Mouse (Mus musculus) hindbrain, embryonic 14.5 days (tissue): ENCODE data around the gene Cask. TPM values are rescaled to one million over a fixed set of nuclear protein-coding genes. Genes with fewer than 3 reads are reported as not detected.

Experiments used
- ATAC-seq: fragments of 200-750 bp; cut with Nextera tagmentation; 2 replicates; pipeline ENCODE4 v1.8.0; 2017; ENCODE audit warnings: moderate number of reproducible peaks, mild to moderate bottlenecking, moderate TSS enrichment, moderate library complexity; ENCODE audit not compliant: low FRiP score
- DNase-seq: peaks from one replicate; pipeline ENCODE4 v3.0.0-alpha.2; 2015; ENCODE audit warnings: low spot score
- H3K27ac ChIP-seq: fragments of 300-500 bp; sonication (generic); 2 replicates; pipeline ENCODE4 v1.5.1; 2014; ENCODE audit warnings: mild to moderate bottlenecking, moderate library complexity
- H3K27me3 ChIP-seq: fragments of 300-500 bp; sonication (generic); 2 replicates; pipeline ENCODE4 v1.6.1; 2014; ENCODE audit warnings: mild to moderate bottlenecking, low read length, mixed read lengths; ENCODE audit not compliant: control insufficient read depth, insufficient read depth
- H3K36me3 ChIP-seq: fragments of 300-500 bp; sonication (generic); replicated peaks from 2 replicates; pipeline ENCODE4 v1.6.1; 2014; ENCODE audit not compliant: control insufficient read depth, insufficient read depth
- H3K4me1 ChIP-seq: fragments of 300-500 bp; sonication (generic); replicated peaks from 2 replicates; pipeline ENCODE4 v1.6.1; 2014; ENCODE audit warnings: antibody characterized with exemption, low read length, mixed read lengths; ENCODE audit not compliant: control insufficient read depth, insufficient read depth
- H3K4me2 ChIP-seq: fragments of 300-500 bp; sonication (generic); replicated peaks from 2 replicates; pipeline ENCODE4 v1.6.1; 2014; ENCODE audit warnings: mild to moderate bottlenecking, moderate library complexity
- H3K4me3 ChIP-seq: fragments of 300-500 bp; sonication (generic); replicated peaks from 2 replicates; pipeline ENCODE4 v1.5.1; 2014; ENCODE audit warnings: mild to moderate bottlenecking, low read length
- H3K9ac ChIP-seq: fragments of 300-500 bp; sonication (generic); 2 replicates; pipeline ENCODE4 v1.6.1; 2014
- H3K9me3 ChIP-seq: fragments of 300-500 bp; sonication (generic); 2 replicates; pipeline ENCODE4 v1.6.1; 2016; ENCODE audit warnings: low read length; ENCODE audit not compliant: control insufficient read depth
- WGBS: fragments of 180-500 bp; shearing (Covaris S2); extraction: QIAGEN DNeasy Blood & Tissue Kit; methylation state at CpG from one replicate; pipeline ENCODE4 v1.1.7; 2014; 5-methylcytosine and 5-hydroxymethylcytosine counted together
- microRNA-seq: library from miRNA; unstranded; fragments of <30 nt; microRNA quantifications from one replicate; pipeline ENCODE4, GENCODE M21; 2016
- polyA plus RNA-seq: library from polyadenylated mRNA; unstranded; fragments of >200 nt; fragmentation: Nextera tagmentation; extraction: Ambion mirVana; gene quantifications from 2 replicates; pipeline ENCODE4 v1.2.1, GENCODE M21; 2014

Gene Cask
- polyA plus RNA-seq, 1 experiment from 2014 or later, result 61.7 TPM

GRCm38 (mm10) chrX:13478298-13478697 lies 372.9 kb downstream of the Cask start:
- ATAC-seq (no peak), DNase-seq (no peak)
- 0 out of 2 replicates have a peak, but pooled peaks cover 6% of the 10 kb centered on the region for H3K27me3 ChIP-seq
- H3K4me3 ChIP-seq, result no peak overlapping the region
- no peaks in the 10 kb centered on the region for H3K9me3 ChIP-seq
- H3K27ac ChIP-seq, result no peak overlapping the region
- H3K4me2 ChIP-seq, result no peak overlapping the region
- no peaks in the 10 kb centered on the region for H3K4me1 ChIP-seq
- no peak overlapping the region for H3K9ac ChIP-seq
- H3K36me3 ChIP-seq, result no peaks in the 10 kb centered on the region
- 64% methylated on average over 5 of the region's 5 CpGs for WGBS

GRCm38 (mm10) chrX:13477596-13477995 lies 373.6 kb downstream of the Cask start:
- H3K36me3 ChIP-seq, result no peaks in the 10 kb centered on the region
- no peak overlapping the region for H3K27ac ChIP-seq
- H3K4me1 ChIP-seq, result no peaks in the 10 kb centered on the region
- ATAC-seq (no peak), DNase-seq (no peak)
- H3K4me3 ChIP-seq, result no peak overlapping the region
- WGBS, result 66% methylated on average over 2 of the region's 2 CpGs
- no peak overlapping the region for H3K4me2 ChIP-seq
- 0 out of 2 replicates have a peak, but pooled peaks cover 6% of the 10 kb centered on the region for H3K27me3 ChIP-seq
- no peak overlapping the region for H3K9ac ChIP-seq
- no peaks in the 10 kb centered on the region for H3K9me3 ChIP-seq

DNA sequence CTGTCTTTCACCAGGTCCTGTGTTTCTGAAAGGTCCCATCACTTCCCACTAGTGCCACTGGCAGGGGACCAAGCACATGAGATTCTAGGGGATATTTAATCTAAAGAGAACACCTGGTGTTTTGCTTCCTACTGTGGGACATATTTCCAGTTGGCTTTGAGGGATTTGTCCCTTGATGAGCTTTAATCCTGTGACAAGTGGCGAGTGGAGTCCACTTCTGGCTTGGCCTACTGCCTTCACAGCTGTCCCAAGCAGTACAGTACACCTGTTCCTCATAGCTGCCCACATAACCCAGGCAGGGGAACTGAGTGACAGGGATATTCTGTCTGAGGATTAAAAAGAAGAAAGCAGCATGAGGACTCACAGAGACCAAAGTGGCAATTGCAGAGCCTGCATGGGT lies 375.8 kb downstream of the Cask start:
- Histone ChIP-seq H3K9me3 (no peaks in the 10 kb centered on the region), H3K4me3 (no peak overlapping the region), H3K27me3 (0 out of 2 replicates have a peak, but pooled peaks cover 6% of the 10 kb centered on the region), H3K4me2 (no peak overlapping the region), H3K36me3 (no peaks in the 10 kb centered on the region), H3K27ac (no peak overlapping the region), H3K9ac (no peak overlapping the region), H3K4me1 (no peaks in the 10 kb centered on the region)
- 67% methylated on average over 1 of the region's 1 CpGs for WGBS
- ATAC-seq (no peak), DNase-seq (no peak)

- 98% methylated on average over 4 of the region's 4 CpGs for WGBS
- no peak for ATAC-seq
Measured at GRCm38 (mm10) chrX:13472751-13473225, 378.4 kb downstream of the Cask start.

GRCm38 (mm10) chrX:13471925-13472324 lies 379.2 kb downstream of the Cask start:
- WGBS, result 73% methylated on average over 3 of the region's 3 CpGs
- H3K36me3 ChIP-seq, result no peaks in the 10 kb centered on the region
- no peak overlapping the region for H3K9ac ChIP-seq
- no peaks in the 10 kb centered on the region for H3K9me3 ChIP-seq
- no peak for DNase-seq
- no peaks in the 10 kb centered on the region for H3K4me1 ChIP-seq
- no peak overlapping the region for H3K27ac ChIP-seq
- no peaks in the 10 kb centered on the region for H3K27me3 ChIP-seq
- no peak overlapping the region for H3K4me2 ChIP-seq
- H3K4me3 ChIP-seq, result no peak overlapping the region
- ATAC-seq, result no peak

More at GRCm38 (mm10) chrX:13472751-13473225, 378.4 kb downstream of the Cask start:
- no peaks in the 10 kb centered on the region for H3K9me3 ChIP-seq
- H3K27ac ChIP-seq, result no peak overlapping the region
- H3K4me1 ChIP-seq, result no peaks in the 10 kb centered on the region
- no peaks in the 10 kb centered on the region for H3K36me3 ChIP-seq
- H3K9ac ChIP-seq, result no peak overlapping the region
- H3K27me3 ChIP-seq, result no peaks in the 10 kb centered on the region
- no peak overlapping the region for H3K4me3 ChIP-seq
- no peak for DNase-seq
- H3K4me2 ChIP-seq, result no peak overlapping the region

- no peaks in the 10 kb centered on the region for H3K9me3 ChIP-seq
- H3K27me3 ChIP-seq, result peaks cover 3% of the 10 kb centered on the region; the same call in 1 of the 2 replicates
- H3K27ac ChIP-seq, result no peak overlapping the region
- no peak overlapping the region for H3K4me3 ChIP-seq
- H3K4me2 ChIP-seq, result no peak overlapping the region
- DNase-seq (no peak), ATAC-seq (no peak)
- WGBS, result 66% methylated on average over 9 of the region's 9 CpGs
- H3K9ac ChIP-seq, result no peak overlapping the region
- no peaks in the 10 kb centered on the region for H3K4me1 ChIP-seq
- no peaks in the 10 kb centered on the region for H3K36me3 ChIP-seq
Measured at GRCm38 (mm10) chrX:13469160-13470116, 381.7 kb downstream of the Cask start.

GRCm38 (mm10) chrX:13467121-13467571 lies 384.0 kb downstream of the Cask start:
- Histone ChIP-seq H3K27ac (no peak overlapping the region), H3K9ac (no peak overlapping the region), H3K4me3 (no peak overlapping the region), H3K36me3 (no peaks in the 10 kb centered on the region), H3K27me3 (peaks cover 3% of the 10 kb centered on the region; the same call in 1 of the 2 replicates), H3K9me3 (no peaks in the 10 kb centered on the region), H3K4me1 (no peaks in the 10 kb centered on the region), H3K4me2 (no peak overlapping the region)
- ATAC-seq (no peak), DNase-seq (no peak)
- 81% methylated on average over 6 of the region's 6 CpGs for WGBS

Small RNA genes within 50 kb of the gene (microRNA-seq; reads per million reads assigned to microRNA genes)
- gene Gm25246, result not detected

Other genes starting within 250 kb of the Cask start
- 2.9 and 3.1 TPM in 2 replicates for gene Gpr34, start 219.3 kb downstream of the Cask start, polyA plus RNA-seq
- 0.21 and 0.79 TPM in 2 replicates for gene Gpr82, start 190.0 kb downstream of the Cask start, polyA plus RNA-seq